Mouse (Mus musculus) urinary bladder, adult 18-20 months (tissue): Measurements from ENCODE around the gene C2.

Experiments
- DNase-seq, 2 experiments: peaks; one replicate each; pipeline ENCODE4 v3.0.0; 2022; ENCODE audit warnings: low spot score in 2 of 2, mixed read lengths in 2 of 2

The C2 gene

DNA sequence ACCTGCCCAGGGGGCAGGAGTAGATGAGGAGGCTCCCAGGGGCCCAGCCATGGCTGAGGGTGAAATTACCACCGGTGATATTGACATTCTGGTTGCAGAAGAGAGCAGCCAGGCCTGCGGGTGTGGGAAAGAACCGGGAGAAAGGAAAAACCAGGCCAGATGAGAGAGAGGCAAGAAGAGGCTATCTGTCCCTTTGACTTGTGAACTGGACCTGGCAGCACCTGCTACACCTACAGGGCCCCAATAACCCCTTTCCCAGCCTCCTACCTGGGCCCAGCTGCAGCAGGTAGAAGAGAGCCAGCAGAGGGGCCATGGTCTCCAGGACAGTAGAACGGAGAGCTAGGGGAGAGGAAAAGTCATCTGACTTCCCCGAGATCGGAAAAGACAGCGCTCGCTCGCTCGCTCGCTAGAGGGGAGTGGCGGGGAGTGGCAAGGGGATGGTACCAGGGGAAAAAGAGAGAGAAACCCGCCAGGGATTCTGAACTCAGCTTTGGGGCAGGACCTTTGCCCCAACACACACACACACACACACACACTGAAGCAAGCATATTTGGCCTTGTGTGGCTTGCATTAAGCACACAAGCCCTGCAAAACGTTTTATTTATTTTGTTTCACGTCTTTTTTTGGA, 16.3 kb downstream of the C2 start, which contains the start of gene Gm20547:
Gene Gm20547, minus strand, starts transcription at position 360 of the 628 bp plus-strand sequence.
- DNase-seq: no peak

GRCm38 (mm10) chr17:34881166-34881565, 16.9 kb downstream of the C2 start:
- no peak for DNase-seq

- DNase-seq: no peak
These were observed 18.7 kb downstream of the C2 start, which contains the start of gene Zbtb12 for GRCm38 (mm10) chr17:34879336-34879879. Zbtb12 (plus strand) TSS chr17:34879483.

DNA sequence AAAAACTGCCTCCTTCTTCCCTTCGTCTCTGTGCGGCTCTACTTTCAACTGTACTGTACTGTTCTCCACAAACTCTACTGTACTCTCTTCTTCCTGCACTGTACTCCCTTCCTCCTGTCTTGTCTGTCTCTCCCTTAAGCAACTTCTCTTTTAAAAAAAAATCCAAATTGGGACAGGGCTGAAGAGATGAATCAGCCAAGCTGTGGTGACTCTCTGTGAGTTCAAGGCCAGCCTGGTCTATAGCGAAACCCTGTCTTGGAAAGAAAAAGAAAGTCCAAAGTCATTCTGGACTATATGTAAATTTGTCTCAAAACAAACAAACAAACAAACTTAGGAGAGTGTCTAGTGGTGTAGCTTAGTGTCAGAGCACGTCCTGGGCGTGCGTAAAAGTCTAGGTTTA, 23.7 kb downstream of the C2 start:
- DNase-seq: no peak

- DNase-seq: no peak
These were observed 32.1 kb downstream of the C2 start for GRCm38 (mm10) chr17:34865981-34866380.

GRCm38 (mm10) chr17:34862416-34863081, 35.5 kb downstream of the C2 start, which contains the start of gene Cfb:
Cfb (minus strand) TSS chr17:34862518.
- no peak for DNase-seq

GRCm38 (mm10) chr17:34861704-34862415, 36.2 kb downstream of the C2 start:
- DNase-seq: peak in 1 of 2 experiments; percentile 32

DNA sequence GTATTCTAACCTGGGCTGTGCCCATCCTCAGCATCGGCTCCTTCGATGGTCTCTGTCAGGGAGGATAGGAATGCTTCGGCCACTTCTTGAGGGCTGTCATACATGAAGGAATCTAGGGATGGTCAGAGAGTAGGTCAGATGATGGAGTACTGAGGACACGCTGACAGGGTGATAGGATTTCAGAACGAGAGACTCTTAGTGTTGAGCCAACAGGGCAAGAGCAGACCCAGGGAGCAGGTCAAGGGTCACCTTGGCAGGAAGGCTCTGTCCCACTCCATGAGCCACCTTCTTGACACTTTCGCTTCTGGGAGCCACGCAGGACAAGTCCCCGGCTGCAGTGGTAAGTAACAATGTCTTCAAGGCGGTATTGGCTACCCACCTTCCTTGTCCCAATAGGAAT, 37.6 kb downstream of the C2 start:
- no peak for DNase-seq

GRCm38 (mm10) chr17:34858670-34859069, 39.4 kb downstream of the C2 start:
- DNase-seq: no peak

DNA sequence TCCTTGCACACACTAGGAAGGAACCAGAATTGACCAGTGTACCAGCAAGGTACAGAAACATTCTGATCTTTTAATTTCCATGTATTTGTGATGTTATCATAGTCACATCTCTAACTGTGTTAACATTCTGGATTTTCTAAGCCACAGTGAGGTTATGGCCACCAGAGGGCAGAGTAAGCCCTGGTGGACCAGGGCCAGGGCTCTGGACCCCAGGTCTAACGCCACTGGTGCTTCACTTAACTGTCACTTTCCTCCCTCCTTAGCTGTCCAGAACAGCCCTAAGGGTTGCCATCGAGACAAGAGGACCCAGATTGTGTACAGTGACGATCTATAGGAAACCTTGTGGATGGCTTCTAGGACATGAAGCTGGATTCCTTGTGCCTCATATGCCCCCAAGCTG, 42.2 kb downstream of the C2 start:
- peak in 1 of 2 experiments; percentile 42 for DNase-seq

DNA sequence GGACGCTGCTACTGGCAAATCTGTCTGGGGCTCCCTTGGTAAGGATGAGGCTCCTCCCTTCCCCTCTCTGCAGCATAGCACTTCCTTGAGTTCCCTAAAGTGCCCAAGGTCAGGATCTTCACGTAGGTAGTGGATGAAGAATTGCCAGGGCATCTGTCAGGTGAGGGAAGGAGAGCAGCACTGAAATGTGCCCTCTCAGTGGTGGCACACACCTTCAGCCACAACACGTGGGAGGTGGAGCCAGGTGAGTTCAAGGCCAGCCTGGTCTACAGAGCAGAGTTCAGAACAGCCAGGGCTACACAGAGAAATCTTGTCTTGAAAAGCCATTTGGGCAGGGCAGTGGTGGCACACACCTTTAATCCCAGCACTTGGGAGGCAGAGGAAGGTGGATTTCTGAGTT, 43.3 kb downstream of the C2 start:
- DNase-seq: no peak

DNA sequence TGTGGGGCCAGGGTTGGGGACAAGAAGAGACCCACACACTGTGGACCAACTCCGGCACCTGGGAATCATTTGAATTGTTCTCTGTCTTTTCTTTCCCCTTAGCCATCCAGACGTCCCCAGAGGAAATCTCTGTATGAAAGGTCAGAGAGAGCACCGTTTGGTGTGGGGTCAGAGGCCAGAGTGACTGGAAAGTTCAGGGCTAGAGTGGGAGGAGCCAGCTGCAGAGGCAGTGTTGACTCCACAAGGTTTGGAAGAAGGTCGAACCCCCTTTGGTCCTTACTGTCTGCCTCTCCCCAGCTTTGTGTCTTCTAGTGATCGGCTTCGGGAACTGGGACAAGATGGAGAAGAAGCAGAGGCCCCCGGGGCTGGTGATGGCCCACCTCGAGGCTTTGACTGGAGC, 44.6 kb downstream of the C2 start:
- no peak for DNase-seq

DNA sequence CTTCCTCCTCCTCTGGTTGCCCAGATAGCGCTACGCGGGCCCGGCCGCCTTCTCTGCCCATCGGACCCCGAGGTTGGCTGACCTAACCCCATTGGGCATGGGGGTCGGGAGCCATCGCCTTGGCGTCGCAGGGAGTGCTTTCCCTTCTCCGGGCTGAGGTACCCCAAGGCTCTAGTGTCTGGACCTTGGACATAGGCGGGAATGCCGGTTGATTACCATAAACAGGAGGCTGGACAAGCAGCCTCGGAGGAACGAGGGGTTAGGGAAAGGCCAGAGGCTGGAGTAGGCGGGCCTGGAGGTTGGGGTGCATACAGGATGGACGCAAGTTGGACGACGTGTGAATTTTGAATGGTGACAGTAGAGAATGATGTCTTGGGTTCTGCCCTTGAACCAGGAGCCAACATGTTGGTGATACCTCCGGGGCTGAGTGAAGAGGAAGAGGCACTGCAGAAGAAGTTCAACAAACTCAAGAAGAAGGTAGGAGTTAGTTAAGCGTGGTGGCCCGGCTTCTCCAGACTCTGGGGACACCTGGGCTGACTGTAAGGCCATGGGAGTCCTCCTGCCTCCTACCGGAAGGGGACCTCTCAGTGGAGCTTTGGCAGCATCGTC, 47.4 kb downstream of the C2 start:
- DNase-seq: no peak

DNA sequence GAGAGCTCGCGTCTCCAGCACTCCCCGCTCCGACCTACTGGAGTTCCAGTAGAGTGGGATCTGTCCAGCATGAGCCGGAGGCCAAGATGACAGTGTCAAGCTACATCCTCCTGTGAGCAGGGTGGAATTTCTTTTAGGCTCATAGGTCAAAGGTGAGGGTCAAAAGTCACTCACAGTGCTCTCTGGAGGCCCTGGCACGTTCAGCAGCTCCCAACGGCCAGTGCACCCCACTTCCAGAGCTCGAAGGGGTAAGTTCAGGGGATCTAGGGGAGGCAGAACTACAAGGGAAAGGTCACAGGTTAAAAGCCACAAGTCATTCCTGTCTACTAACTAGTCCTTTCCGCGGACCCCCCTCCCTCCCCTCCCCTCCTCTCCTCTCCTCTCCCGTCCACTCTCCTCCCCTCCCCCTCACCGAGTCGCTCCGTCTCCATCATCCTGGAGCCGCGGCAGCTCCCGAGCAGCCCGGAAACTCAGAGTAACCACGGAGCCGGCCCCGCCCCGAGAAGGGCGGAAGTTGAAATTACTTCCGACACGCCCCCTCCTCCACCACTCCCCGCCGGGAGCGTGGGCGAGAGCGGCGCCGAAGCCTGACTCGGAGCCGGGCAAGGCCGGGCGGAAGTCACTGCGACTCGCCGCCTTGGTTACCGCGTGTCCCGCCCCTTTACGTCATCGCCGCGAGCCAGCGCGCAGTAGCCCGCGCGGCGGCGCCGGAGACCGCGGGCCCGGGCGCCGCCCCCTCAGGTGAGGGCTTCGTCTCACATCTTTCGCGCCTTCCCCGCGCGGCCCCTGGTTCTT, 48.1 kb downstream of the C2 start, which contains the start of the genes Skiv2l and Nelfe:
Gene Skiv2l, minus strand, starts transcription at position 489 of the 795 bp plus-strand sequence.
Gene Nelfe, plus strand, starts transcription at position 670 of the 795 bp plus-strand sequence.
- peak; percentile 94 to 96 for DNase-seq

GRCm38 (mm10) chr17:34847615-34848014, 50.5 kb downstream of the C2 start:
- no peak for DNase-seq

GRCm38 (mm10) chr17:34847192-34847591, 50.9 kb downstream of the C2 start:
- no peak for DNase-seq

DNA sequence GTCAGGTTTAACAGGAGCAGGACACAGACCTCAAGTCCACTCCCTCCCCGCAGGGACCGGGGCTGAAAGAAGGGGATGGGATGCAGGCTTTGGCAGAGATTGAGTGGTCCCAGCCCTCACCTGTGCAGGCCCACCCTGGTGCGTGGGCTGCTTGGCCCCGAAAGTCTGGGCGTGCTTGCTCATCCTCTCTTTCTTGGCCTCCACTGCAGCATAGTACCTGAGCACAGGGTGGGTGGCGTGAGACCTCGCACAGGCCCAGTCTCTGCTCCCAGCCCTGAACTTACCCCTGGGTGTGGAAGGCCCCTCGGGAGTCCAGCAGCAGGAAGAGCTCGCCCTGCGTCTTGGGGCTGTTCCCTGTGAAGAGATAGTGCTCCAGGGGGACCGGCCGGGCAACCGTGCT, 53.2 kb downstream of the C2 start:
- DNase-seq: no peak

GRCm38 (mm10) chr17:34840736-34841307, 57.2 kb downstream of the C2 start:
- DNase-seq: no peak

DNA sequence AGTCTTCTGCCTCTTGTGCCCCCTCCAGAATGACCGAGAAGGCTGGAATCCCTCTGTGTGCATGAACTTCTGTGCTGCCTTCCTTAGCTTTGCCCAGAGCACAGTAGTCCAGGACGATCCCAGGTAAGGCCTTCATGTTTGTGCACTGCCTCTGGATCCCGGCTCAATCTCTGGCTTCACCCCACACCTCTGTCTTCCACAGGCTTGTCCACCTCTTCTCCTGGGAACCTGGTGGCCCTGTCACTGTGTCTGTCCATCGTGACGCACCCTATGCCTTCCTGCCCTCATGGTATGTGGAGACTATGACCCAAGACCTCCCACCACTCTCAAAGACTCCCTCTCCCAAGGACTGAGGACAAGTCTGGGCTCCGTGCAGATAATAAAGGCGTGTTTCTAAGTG, 59.3 kb downstream of the C2 start:
- no peak for DNase-seq

DNA sequence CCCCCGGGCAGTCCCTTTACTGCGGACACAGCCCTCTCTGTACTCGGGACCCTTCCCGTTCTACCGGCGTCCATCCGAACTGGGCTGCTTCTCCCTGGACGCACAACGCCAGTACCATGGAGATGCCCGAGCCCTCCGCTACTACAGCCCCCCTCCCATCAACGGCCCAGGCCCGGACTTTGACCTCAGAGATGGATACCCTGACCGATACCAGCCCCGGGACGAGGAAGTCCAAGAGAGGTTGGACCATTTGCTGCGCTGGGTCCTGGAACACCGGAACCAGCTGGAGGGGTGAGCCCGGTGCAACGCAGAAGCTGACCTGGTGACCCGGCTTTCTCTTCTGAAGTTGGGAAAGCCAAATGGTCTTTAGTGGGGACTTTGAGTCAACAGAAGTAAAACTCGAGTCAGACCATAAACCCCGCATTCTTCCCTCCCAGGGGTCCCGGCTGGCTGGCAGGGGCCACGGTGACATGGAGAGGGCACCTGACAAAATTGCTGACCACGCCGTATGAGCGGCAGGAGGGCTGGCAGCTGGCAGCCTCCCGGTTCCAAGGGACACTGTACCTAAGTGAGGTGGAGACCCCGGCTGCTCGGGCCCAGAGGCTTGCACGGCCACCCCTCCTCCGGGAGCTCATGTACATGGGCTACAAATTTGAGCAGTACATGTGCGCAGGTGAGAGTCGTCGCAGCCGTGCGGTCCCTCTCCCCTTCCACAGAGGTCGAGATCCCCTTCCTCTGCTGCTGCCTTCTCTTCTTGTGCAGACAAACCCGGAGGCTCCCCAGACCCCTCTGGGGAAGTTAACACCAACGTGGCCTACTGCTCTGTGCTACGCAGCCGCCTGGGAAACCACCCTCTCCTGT, 60.4 kb downstream of the C2 start:
- DNase-seq: no peak
